Mouse (Mus musculus): Measurements from ENCODE around the gene Nasp. TPM values are rescaled to one million over a fixed set of nuclear protein-coding genes. Genes with fewer than 3 reads are reported as not detected.

The Nasp gene
- 19.7 and 26.7 TPM in 2 replicates for polyA plus RNA-seq (2015; fragmentation: Nextera tagmentation; extraction: Ambion mirVana)

GRCm38 (mm10) chr4:116627722-116628662 lies at the start of gene Nasp:
TSS of gene Nasp (minus strand) at chr4:116627941.

GRCm38 (mm10) chr4:116650924-116651796 lies 23.4 kb upstream of the Nasp start, which contains the start of gene Akr1a1:
TSS of gene Akr1a1 (minus strand) at chr4:116651680.

GRCm38 (mm10) chr4:116596379-116596778 lies 31.4 kb downstream of the Nasp start, which contains the start of gene Ccdc17:
TSS of gene Ccdc17 (plus strand) at chr4:116596654.

GRCm38 (mm10) chr4:116557306-116558121 lies 70.2 kb downstream of the Nasp start, which contains the start of gene Gpbp1l1:
TSS of gene Gpbp1l1 (plus strand) at chr4:116557658.

GRCm38 (mm10) chr4:116555413-116556300 lies 72.1 kb downstream of the Nasp start, which contains the start of gene Tmem69:
TSS of gene Tmem69 (minus strand) at chr4:116555936.

Other genes starting within 250 kb of the Nasp start
- gene Mast2, start 163.8 kb downstream of the Nasp start, polyA plus RNA-seq (2015; fragmentation: Nextera tagmentation; extraction: Ambion mirVana) = 20.7 and 24.9 TPM in 2 replicates
- gene Ipp, start 120.4 kb downstream of the Nasp start, polyA plus RNA-seq (2015; fragmentation: Nextera tagmentation; extraction: Ambion mirVana) = 13.9 and 14.0 TPM in 2 replicates
- gene Tmem69, start 72.0 kb downstream of the Nasp start, polyA plus RNA-seq (2015; fragmentation: Nextera tagmentation; extraction: Ambion mirVana) = 22.3 and 24.0 TPM in 2 replicates
- 20.5 and 22.0 TPM in 2 replicates for gene Gpbp1l1, start 70.3 kb downstream of the Nasp start, polyA plus RNA-seq (2015; fragmentation: Nextera tagmentation; extraction: Ambion mirVana)
- 3.6 and 4.7 TPM in 2 replicates for gene Ccdc17, start 31.3 kb downstream of the Nasp start, polyA plus RNA-seq (2015; fragmentation: Nextera tagmentation; extraction: Ambion mirVana)
- 409 and 505 TPM in 2 replicates for gene Akr1a1, start 23.7 kb upstream of the Nasp start, polyA plus RNA-seq (2015; fragmentation: Nextera tagmentation; extraction: Ambion mirVana)
- 559 and 700 TPM in 2 replicates for gene Prdx1, start 57.6 kb upstream of the Nasp start, polyA plus RNA-seq (2015; fragmentation: Nextera tagmentation; extraction: Ambion mirVana)
- gene Mmachc, start 80.5 kb upstream of the Nasp start, polyA plus RNA-seq (2015; fragmentation: Nextera tagmentation; extraction: Ambion mirVana) = 21.8 and 23.0 TPM in 2 replicates
- gene Ccdc163, start 80.6 kb upstream of the Nasp start, polyA plus RNA-seq (2015; fragmentation: Nextera tagmentation; extraction: Ambion mirVana) = 9.9 and 11.5 TPM in 2 replicates
- 3.0 and 3.5 TPM in 2 replicates for gene Tesk2, start 93.0 kb upstream of the Nasp start, polyA plus RNA-seq (2015; fragmentation: Nextera tagmentation; extraction: Ambion mirVana)
- gene Toe1, start 179.7 kb upstream of the Nasp start, polyA plus RNA-seq (2015; fragmentation: Nextera tagmentation; extraction: Ambion mirVana) = 12.7 and 14.5 TPM in 2 replicates
- gene Mutyh, start 179.8 kb upstream of the Nasp start, polyA plus RNA-seq (2015; fragmentation: Nextera tagmentation; extraction: Ambion mirVana) = 4.4 and 5.4 TPM in 2 replicates
- 0.97 and 1.5 TPM in 2 replicates for gene Hpdl, start 193.8 kb upstream of the Nasp start, polyA plus RNA-seq (2015; fragmentation: Nextera tagmentation; extraction: Ambion mirVana)
- 0.02 and 0.03 TPM in 2 replicates for gene Zswim5, start 249.4 kb upstream of the Nasp start, polyA plus RNA-seq (2015; fragmentation: Nextera tagmentation; extraction: Ambion mirVana)